Mouse (Mus musculus) embryo, embryonic 10.5 days (tissue): ENCODE measurements at regions not wholly inside any gene's neighbourhood (a gene's known extent, or its start where the extent isn't known, plus 50 kb on each side); places are given as distances from the start of the nearest gene placed in this dataset.

Experiments used
- DNase-seq: peaks from one replicate; pipeline ENCODE4 v3.0.0-alpha.2; 2015; ENCODE audit warnings: low spot score

GRCm38 (mm10) chr15:47289691-47290090 lies 6595.0 kb upstream of the Gm7489 start:
- DNase-seq, result no peak

- DNase-seq, result peak; percentile 1
These were observed 6584.9 kb upstream of the Gm7489 start for GRCm38 (mm10) chr15:47299787-47300186.

- DNase-seq, result no peak
These were observed 6554.2 kb upstream of the Gm7489 start for GRCm38 (mm10) chr15:47330505-47330904.
